Mouse (Mus musculus) heart, postnatal 36 days (tissue): Measurements from ENCODE around the gene Hist1h3d. TPM values are rescaled to one million over a fixed set of nuclear protein-coding genes. Genes with fewer than 3 reads are reported as not detected.
"Not testable (repeated sequence)": the region's sequence is repeated elsewhere in the genome, so short reads cannot be mapped to it uniquely, and the experiment has no call there.

Source experiments
- DNase-seq, 2 experiments: peaks; one replicate each; pipeline ENCODE4 v3.0.0; 2021 to 2022
- intact Hi-C: fragments of 180-260 bp; cut with DNase I; formaldehyde crosslinking; loops from one replicate; pipeline ENCODE4 v1.15.1; 2025
- total RNA-seq, 2 experiments: library from RNA; stranded (reverse); gene quantifications; 2 replicates each; pipeline ENCODE4 v1.2.3; 2021

Gene Hist1h3d
- total RNA-seq, 2 experiments from 2014 or later: 3.1 to 4.8 TPM

DNA sequence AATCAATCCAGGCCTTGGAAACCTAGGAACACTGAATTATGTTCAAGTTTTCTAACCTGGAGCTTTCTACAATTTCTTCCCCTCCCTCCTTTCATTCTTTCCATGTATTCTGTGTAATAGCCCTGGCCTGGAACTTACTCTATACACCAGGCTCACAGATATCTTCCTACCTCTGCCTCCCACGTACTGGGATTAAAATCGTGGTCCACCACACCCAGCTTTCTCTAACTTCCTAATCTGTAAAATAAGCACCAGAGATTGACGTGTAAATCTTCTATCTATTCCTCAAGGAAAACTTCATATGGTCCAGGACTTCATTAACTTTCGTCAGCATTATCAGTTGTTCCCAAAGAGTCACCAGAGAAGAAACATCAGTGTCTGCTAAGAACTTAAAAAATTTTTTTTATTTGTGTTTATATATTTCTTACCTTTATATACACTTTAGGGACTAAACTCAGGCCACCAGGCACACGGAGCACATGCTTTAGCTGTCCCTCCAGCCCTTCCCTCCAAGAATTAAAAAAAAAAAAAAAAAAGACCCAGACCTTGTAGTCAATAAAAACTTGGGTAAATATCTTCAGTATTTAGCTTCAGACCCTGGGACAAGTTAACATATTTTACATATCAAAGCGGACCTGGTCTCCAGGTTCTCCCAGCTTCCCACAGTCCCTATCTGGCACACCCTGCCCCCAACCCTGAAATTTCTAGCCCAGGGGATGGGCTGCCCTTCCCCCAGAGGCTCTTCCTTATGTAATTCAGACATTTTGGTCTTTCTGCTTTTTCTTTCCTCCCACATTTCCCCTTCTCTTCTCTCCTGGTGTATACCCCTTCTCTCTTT is 6.9 kb downstream of the Hist1h3d start:
- DNase-seq: no peak
- intact Hi-C loops: loop anchor here (5.0 to 10.0 kb wide), 7 partner anchors 50 to 1868 kb away; partner anchors contain the start of genes Hist1h1b, Hist1h1t, Hist1h2ac and Hist1h2af

- DNase-seq: no peak
- intact Hi-C loops: loop anchor here (2.0 to 10.0 kb wide), 8 partner anchors 39 to 1869 kb away; partner anchors contain the start of genes Hist1h1b, Hist1h1e, Hist1h1t and Hist1h2ac
These were observed 8.0 kb downstream of the Hist1h3d start for GRCm38 (mm10) chr13:23583387-23584068.

DNA sequence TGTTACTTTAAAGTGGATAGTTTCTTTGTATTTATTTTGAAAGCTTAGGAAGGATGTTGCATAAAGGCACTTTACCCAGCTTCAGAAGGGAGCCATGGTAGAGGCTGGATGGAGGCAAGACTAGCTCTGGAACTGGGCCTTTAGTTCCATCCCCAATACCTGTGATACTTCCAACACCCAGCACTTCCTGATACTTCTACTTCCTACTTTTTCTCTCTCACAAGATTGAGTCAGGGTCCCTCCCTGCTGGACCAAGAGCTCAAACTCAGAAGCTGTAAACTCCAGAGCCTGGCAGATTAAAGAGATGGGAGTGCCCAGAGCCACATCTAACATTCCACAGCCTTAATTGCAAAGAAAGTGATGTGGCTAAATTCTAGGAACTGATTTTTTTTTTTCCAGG is 8.8 kb downstream of the Hist1h3d start:
- no peak for DNase-seq
- intact Hi-C loops: loop anchor here (2.0 to 10.0 kb wide), 8 partner anchors 38 to 1870 kb away; partner anchors contain the start of genes Hist1h1b, Hist1h1e, Hist1h1t and Hist1h2ac

DNA sequence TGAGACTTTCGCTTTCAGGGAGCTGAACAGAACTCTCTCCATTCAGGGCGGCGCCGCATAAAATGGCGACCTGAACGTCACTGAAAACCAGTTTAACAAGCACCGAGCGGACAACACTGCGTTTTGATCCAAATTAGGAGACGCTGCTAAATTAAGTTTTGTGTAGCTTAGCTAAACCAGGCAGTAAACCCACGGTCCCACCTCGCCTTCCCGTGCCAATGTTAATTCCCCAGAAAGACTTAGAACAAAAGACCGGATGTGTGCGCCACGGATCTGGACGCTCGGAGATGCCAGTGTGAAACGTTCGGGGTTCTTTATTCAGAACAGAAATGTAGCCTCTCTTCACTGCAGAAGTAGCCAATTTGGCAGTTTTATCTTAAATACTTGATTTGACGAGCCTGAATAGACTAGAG is 9.5 kb downstream of the Hist1h3d start:
- intact Hi-C loops: loop anchor here (1.0 to 10.0 kb wide), 5 partner anchors 38 to 1870 kb away; partner anchors contain the start of genes Hist1h1b, Hist1h1c, Hist1h1e and Hist1h2ai
- peak; percentile 73 to 80 for DNase-seq

DNA sequence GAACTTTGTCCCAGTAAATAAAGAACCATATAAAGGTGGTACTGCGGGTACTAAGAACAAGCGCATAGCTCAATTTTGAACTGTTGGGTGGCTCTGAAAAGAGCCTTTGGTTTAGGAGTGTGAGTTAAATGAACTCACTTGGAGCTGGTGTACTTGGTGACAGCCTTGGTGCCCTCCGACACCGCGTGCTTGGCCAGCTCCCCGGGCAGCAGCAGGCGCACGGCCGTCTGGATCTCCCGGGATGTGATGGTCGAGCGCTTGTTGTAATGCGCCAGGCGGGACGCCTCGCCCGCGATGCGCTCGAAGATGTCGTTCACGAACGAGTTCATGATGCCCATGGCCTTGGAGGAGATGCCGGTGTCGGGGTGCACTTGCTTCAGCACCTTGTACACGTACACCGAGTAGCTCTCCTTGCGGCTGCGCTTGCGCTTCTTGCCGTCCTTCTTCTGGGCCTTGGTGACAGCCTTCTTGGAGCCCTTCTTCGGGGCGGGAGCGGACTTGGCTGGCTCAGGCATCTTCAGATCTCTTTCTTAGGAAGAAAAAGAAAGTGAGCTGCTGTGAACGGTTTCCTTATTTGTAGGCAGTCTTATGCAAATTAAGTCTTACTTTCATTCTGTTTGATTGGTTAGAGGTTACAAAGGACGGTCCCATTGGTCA is 10.0 kb downstream of the Hist1h3d start:
- intact Hi-C loops: loop anchor here (1.0 to 10.0 kb wide), 5 partner anchors 37 to 1871 kb away; partner anchors contain the start of genes Hist1h1b, Hist1h1c, Hist1h1e and Hist1h2ai

GRCm38 (mm10) chr13:23586099-23586939 is 10.8 kb downstream of the Hist1h3d start:
- DNase-seq: no peak
- intact Hi-C loops: loop anchor here (5.0 to 10.0 kb wide), 3 partner anchors 151 to 1872 kb away; partner anchors contain the start of genes Hist1h1b, Hist1h1c, Hist1h2ai and Hist1h2an

More for the DNA sequence above, 10.0 kb downstream of the Hist1h3d start:
- peak; percentile 68 to 75 for DNase-seq

DNA sequence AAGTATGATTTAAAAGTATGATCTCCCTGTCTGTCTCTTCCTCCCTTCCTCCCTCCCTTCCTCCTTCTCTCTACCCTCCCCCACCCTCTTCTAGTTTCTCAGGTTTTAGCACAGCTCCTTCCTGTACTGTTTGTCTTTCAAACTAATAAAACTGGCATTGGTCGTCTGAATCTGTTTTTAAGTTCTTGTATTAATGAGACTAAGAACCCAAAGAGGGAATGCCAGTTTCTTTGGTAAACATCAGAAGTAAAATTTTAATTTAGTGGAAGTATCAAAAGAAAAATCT is 11.3 kb downstream of the Hist1h3d start:
- intact Hi-C loops: loop anchor here (5.0 to 10.0 kb wide), 3 partner anchors 150 to 1872 kb away; partner anchors contain the start of genes Hist1h1b, Hist1h1c, Hist1h2ai and Hist1h2an

DNA sequence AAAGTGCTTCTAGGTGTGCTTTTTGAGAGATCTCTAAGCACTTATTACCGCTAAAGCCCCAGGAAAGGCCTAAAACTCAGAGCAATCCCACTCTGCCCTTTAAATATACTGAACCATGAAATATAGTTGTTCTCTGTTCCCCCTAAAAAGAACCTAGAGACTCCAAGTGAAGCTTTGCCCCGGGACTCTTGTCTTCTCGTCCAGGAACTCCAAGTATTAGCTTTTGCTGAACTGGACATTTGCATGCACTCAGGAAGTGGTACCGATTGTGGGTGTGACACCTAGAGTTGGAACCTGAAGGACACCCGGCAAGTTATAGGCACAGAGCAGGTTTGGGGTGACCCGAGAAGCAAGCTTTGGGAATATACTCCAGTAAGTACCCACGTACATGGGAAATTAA is 15.6 kb downstream of the Hist1h3d start:
- intact Hi-C loops: no loop called here
- no peak for DNase-seq

More for the DNA sequence above, 11.3 kb downstream of the Hist1h3d start:
- DNase-seq: no peak

GRCm38 (mm10) chr13:23591886-23592285 is 16.3 kb downstream of the Hist1h3d start:
- intact Hi-C loops, DNase-seq: not testable (repeated sequence)

DNA sequence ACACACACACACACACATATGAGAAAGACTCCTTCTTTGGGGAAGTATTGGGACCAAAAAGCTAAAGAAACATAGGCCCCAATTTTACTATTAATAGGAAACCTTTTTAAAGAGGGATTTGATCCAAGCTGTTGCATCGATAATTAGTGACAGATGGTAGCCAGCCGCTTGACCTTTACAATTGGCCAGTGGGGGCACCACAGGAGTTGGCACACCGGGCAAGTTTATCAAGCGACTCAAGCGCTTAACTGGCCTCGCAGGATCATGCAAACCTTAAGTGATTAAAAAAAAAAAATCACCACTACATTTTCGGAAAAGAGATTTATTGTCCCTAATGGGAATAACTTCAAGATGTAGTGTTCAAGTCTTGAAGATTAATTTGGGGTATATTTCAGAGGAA is 17.1 kb downstream of the Hist1h3d start:
- DNase-seq: no peak
- intact Hi-C loops: no loop called here

GRCm38 (mm10) chr13:23593051-23593770 is 17.6 kb downstream of the Hist1h3d start:
- intact Hi-C loops: no loop called here
- no peak for DNase-seq

- DNase-seq: no peak
- intact Hi-C loops: loop anchor here (5.0 kb wide), 1 partner anchor 73 kb away; no protein-coding TSS in a partner anchor
These were observed 19.6 kb downstream of the Hist1h3d start for GRCm38 (mm10) chr13:23595185-23595584.

GRCm38 (mm10) chr13:23595622-23596372 is 20.2 kb downstream of the Hist1h3d start:
- no peak for DNase-seq
- intact Hi-C loops: loop anchor here (5.0 kb wide), 1 partner anchor 73 kb away; no protein-coding TSS in a partner anchor

DNA sequence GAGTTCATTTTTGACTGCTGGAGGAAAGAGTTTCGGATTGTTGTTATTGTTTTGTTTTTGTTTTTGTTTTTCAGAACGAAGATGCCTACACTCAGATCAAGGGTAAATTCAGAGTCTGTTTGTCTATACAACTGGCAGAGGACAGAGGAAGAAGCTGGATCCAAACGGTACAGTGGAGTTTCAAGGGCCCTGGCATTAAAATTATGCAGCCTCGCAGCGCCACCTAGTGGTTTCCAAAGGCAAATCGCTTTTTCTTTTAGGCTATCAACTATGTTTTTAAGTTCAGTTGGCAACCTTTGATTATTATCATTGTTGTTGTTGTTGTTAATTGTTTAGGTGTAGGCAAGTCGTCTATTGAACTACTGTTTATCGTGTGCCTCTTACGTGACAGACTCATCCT is 22.4 kb downstream of the Hist1h3d start:
- intact Hi-C loops: loop anchor here (2.0 to 5.0 kb wide), 2 partner anchors 76 to 173 kb away; no protein-coding TSS in a partner anchor

GRCm38 (mm10) chr13:23603182-23603699 is 27.7 kb downstream of the Hist1h3d start:
- intact Hi-C loops: no loop called here
- no peak for DNase-seq

More for the DNA sequence above, 22.4 kb downstream of the Hist1h3d start:
- DNase-seq: peak; percentile 79 to 85

GRCm38 (mm10) chr13:23604452-23604851 is 28.9 kb downstream of the Hist1h3d start:
- DNase-seq: no peak
- intact Hi-C loops: no loop called here

- DNase-seq: no peak
- intact Hi-C loops: no loop called here
These were observed 29.5 kb downstream of the Hist1h3d start for GRCm38 (mm10) chr13:23605052-23605451.

- intact Hi-C loops: no loop called here
These were observed 33.6 kb downstream of the Hist1h3d start for GRCm38 (mm10) chr13:23609209-23609608.

More at GRCm38 (mm10) chr13:23609209-23609608, 33.6 kb downstream of the Hist1h3d start:
- DNase-seq: no peak
